Mouse (Mus musculus) small intestine, adult 2 months (tissue): ENCODE results near the gene Uhrf1bp1l.

Source experiments
- CTCF ChIP-seq: fragments of 200-500 bp; IDR thresholded peaks from 2 replicates; pipeline ENCODE4 v1.5.1; 2012; ENCODE audit warnings: low read depth, mild to moderate bottlenecking, control low read depth, inconsistent platforms, low read length, moderate library complexity, mixed read lengths; ENCODE audit not compliant: insufficient replicate concordance, insufficient read length; ENCODE audit errors: extremely low read depth
- POLR2A ChIP-seq: fragments of 200-500 bp; IDR thresholded peaks from 2 replicates; pipeline ENCODE4 v1.6.1; 2012; ENCODE audit warnings: low read depth, mild to moderate bottlenecking, control low read depth, inconsistent platforms, low read length, moderate library complexity

- TF ChIP-seq POLR2A (no peak), CTCF (no peak)
Measured at GRCm38 (mm10) chr10:89751069-89751468, 6.3 kb downstream of the Uhrf1bp1l start.
